In the genomic region with DNA sequence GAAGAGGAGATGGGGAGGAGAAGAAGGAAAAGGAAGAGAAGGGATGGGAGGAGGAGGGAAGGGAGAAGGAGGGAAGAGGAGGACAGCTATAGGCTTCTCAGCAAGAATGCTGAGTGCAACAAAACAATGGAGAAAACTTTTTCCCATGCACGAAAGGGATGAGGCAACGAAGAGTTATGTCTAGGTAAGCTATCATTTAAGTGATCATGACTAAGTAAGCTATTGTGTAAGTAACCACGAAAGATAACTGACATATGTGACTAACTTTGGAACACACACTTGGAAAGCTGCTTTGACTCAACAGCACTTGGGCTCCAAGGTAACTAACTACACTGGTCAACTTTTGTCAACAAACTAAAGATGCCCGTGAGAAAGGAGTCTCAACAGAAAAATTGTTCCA, we compare ENCODE assay signal across 19 mouse cellular contexts.
"Had no signal": no experiment of that assay in that cellular context is flagged by ENCODE, and none has a peak within 500 bp of the region (broad histone marks: within the 10 kb centered on the region; RNA-seq: fewer than 3 reads in every experiment).

No protein-coding gene starts in this region.

- H3K36me3 ChIP-seq: liver, embryonic 15.5 days; lung, embryonic 15.5 days; midbrain, embryonic 13.5 days; neural tube, embryonic 13.5 days; neural tube, embryonic 15.5 days had no signal

- H3K4me2 ChIP-seq: liver, embryonic 15.5 days; lung, embryonic 15.5 days; midbrain, embryonic 11.5 days; midbrain, embryonic 13.5 days; neural tube, embryonic 13.5 days; neural tube, embryonic 15.5 days had no signal

- H3K9me3 ChIP-seq: liver, embryonic 15.5 days; lung, embryonic 15.5 days; midbrain, embryonic 13.5 days; neural tube, embryonic 13.5 days; neural tube, embryonic 15.5 days had no signal

- H3K9ac ChIP-seq: liver, embryonic 15.5 days; liver, postnatal 0 days; lung, embryonic 15.5 days; midbrain, embryonic 13.5 days; neural tube, embryonic 13.5 days; neural tube, embryonic 15.5 days had no signal

- DNase-seq: liver, postnatal 0 days; lung, adult 2 months; lung, postnatal 14 days; lung, postnatal 36 days; retina, postnatal 1 day; right cerebral cortex, adult 18-20 months; thymus, adult 18-20 months; thymus, postnatal 14 days; thymus, postnatal 36 days had no signal

- H3K27me3 ChIP-seq: liver, embryonic 15.5 days; lung, embryonic 15.5 days; midbrain, embryonic 13.5 days; neural tube, embryonic 13.5 days; neural tube, embryonic 15.5 days had no signal

- H3K4me1 ChIP-seq: liver, embryonic 15.5 days had no signal

- H3K27ac ChIP-seq: liver, embryonic 15.5 days; lung, embryonic 15.5 days; macrophage; midbrain, embryonic 13.5 days; neural tube, embryonic 13.5 days; neural tube, embryonic 15.5 days had no signal

- H3K4me3 ChIP-seq: liver, embryonic 15.5 days; lung, embryonic 15.5 days; megakaryocyte, embryonic 14.5 days; midbrain, embryonic 13.5 days; neural tube, embryonic 13.5 days; neural tube, embryonic 15.5 days had no signal

- ATAC-seq: liver, postnatal 0 days; lung, postnatal 0 days; midbrain, embryonic 13.5 days; midbrain, embryonic 16.5 days had no signal
